Mouse (Mus musculus) T-cell, adult 66 days (primary cell): ENCODE measurements around the gene Zfp42. TPM values are rescaled to one million over a fixed set of nuclear protein-coding genes. Genes with fewer than 3 reads are reported as not detected.

Experiments used
- total RNA-seq, 2 experiments: library from RNA; stranded (reverse); gene quantifications; 3 replicates in 1 of 2; 4 replicates in 1 of 2; pipeline ENCODE4 v1.2.4; 2023

Gene Zfp42
- not detected for total RNA-seq

GRCm38 (mm10) chr8:43306896-43307295 lies at the start of gene Zfp42:
Zfp42 (minus strand) TSS chr8:43306980.

Other genes with a start within 250 kb of the Zfp42 start
- gene Triml1, start 165.5 kb downstream of the Zfp42 start, total RNA-seq = not detected
- gene Triml2, start 126.4 kb downstream of the Zfp42 start, total RNA-seq = not detected
- not detected for gene Adam26b, start 221.1 kb upstream of the Zfp42 start, total RNA-seq